Mouse (Mus musculus): Measurements from ENCODE around the gene Mcf2l.

Gene Mcf2l

DNA sequence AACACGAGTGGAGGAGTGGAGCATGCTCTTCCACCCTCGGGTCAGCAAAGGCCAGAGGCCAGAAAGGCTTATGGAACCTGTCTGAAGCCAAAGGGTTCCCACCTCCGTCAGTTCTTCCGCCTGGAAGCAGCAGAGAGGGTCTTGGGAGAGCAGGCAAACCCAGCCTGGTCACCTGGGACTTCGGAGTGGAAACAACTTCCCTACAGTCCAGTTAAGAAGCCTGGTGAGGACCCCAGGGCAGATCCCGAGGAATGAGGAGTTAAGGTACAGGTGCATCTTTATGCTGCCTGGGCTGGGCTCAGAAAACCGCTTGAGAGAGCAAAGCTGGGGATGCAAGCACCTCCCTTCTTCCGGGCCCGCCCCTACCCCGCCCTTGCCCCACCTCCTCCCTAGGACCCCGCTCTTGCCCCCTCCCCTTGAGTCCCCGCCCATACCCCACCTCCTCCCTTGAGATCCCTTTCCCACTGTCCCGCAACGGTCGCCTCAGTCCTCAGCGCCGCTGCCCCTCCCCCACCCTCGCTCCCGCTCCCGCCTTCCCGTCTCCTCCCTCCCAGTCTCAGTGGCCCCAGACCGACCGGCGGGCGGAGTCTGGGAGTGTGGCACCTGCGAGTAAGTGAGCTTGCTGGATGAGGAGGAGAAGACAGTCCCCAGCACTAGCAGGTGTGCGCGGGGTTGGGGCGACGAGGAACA lies at the start of gene Mcf2l:
Mcf2l (plus strand) TSS at position 450 of the 690 bp plus-strand sequence.
- no peak for DNase-seq (ENCODE audit: low spot score)

GRCm38 (mm10) chr8:12824562-12824961 lies 49.0 kb upstream of the Mcf2l start:
- no peak for DNase-seq (ENCODE audit: low spot score)

DNA sequence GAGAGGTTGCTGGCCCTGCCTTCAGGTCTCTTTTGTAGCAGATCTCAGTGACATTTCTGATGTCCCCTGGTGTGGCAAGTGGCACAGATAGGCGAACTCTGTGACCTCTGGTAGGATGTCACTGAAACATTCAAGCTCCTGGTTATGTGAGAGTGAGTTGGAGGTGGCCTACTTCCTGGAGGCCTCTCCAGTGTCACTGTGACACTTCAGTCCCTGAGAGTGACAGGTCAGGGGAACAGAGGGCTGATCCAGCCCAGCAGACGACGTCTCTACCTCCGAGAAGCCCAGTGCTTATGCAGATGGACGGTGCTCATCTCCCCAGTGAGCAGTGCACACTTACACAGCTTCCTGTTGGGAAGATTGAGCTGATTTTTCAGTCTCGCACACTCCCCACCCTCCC lies 48.4 kb upstream of the Mcf2l start:
- DNase-seq (ENCODE audit: low spot score): no peak

DNA sequence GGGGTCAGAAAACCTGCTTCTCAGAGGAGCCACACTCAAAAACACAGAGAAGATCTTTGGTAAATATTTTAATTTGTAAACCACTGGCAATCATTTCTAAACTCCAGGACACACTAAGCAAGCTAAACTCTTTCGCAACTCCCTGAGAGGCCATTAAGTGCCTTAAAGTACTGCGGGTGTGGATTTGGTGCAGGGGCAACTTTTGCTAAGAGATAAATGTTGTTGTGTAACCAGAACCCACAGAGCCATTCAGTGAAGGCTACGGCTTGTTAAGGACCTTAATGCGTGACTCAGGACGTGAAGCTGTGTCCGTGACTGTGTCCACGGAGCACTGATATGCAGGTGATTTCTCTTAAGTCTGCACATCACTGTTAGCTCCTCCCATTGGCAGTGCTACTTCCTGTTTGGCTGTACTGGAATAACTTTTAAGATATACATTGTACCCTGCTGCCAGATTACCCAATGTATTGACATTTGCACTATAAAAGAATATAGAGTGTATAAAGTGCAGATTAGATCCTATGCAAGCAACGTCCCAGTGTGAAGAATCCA lies 47.8 kb upstream of the Mcf2l start:
- DNase-seq (ENCODE audit: low spot score): peak; percentile 59

GRCm38 (mm10) chr8:12827124-12827523 lies 46.5 kb upstream of the Mcf2l start:
- no peak for DNase-seq (ENCODE audit: low spot score)

GRCm38 (mm10) chr8:12828298-12828697 lies 45.3 kb upstream of the Mcf2l start:
- DNase-seq (ENCODE audit: low spot score): no peak

DNA sequence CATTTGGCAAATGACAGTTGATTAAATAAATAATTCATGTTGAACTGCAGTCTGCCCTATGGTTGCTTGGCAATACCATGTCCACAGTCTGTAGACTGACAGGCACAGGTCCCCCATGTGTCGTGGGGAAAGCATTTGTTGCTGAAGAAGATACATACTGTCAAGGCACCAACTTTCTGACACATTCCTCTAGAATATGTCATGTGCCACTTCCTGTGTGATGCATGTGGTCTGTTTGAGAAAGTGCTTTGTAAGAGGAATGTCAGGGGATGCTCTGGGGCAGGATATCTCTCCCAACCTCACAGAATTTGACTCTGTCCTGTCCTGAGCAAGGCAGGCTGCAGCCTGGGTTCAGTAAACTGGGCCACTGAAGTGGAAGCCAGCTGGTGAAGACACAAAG lies 44.2 kb upstream of the Mcf2l start:
- DNase-seq (ENCODE audit: low spot score): no peak

GRCm38 (mm10) chr8:12831659-12832589 lies 41.7 kb upstream of the Mcf2l start:
- DNase-seq (ENCODE audit: low spot score): peak; percentile 18

GRCm38 (mm10) chr8:12833616-12834015 lies 40.0 kb upstream of the Mcf2l start:
- DNase-seq (ENCODE audit: low spot score): no peak

DNA sequence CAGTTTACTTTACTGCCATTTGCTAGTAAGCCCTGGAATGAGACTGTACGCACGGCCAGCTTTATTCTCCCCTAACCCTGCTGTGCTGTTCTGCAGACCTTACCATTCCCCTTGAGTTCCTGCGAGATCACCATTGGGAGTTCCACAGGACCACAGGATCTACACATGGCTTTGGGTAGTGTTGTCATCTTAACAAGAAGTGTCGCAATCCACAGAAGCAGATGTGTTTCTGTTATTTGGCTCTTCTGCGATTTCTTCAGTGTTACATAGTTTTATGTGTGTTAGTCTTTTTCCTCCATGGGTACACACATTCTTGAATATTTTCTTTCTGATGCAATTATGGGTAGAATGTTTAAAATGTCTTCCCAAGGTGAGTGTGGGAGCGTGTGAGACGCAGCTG lies 32.8 kb upstream of the Mcf2l start:
- peak; percentile 74 for DNase-seq (ENCODE audit: low spot score)

DNA sequence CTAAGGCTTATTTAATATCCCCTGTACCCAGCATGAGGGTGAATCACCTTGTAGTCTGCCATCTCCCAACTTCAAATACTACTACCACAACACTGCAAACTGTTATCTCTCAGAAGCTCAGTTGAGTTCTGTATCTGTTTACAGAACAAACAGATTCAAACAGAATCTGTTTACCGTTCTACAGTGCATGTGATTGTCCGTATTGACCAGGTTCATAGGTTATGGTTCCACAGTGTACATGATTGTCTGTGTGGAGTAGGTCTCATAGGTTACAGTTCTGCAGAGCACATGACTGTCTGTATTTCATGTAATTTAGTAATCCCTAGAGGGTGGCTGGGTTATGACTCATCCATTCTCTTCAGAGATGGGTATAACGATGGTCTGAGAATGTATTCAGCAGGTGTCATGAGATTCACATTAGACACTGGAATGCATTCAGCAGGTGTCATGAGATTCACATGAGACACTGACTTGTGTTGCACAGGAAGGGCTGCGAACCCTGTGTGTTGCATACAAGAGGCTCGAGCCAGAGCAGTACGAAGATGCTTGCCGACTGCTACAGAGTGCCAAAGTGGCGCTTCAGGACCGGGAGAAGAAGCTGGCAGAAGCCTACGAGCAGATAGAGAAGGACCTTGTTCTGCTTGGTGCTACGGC lies 31.1 kb upstream of the Mcf2l start:
- no peak for DNase-seq (ENCODE audit: low spot score)

- no peak for DNase-seq (ENCODE audit: low spot score)
These were observed 29.2 kb upstream of the Mcf2l start for GRCm38 (mm10) chr8:12844347-12844950.

DNA sequence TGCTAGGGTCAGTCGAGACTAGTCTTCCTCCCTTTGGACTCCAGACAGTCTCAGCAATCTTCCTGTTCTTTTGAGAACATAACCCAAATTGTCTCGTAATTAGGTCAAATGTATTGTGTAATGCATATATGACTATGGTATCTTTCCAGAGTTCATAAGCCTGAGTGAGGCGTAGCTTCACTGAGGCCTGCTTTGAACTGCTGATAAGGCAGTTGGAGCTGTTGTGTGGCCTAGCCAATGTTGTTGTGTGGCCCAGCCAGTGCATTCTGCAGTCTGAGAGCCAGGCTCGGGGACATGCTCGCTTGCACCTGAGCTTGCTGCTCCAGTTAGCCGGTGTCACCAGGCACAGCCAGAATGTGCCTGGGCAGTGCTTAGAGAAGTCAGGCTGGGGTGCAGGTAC lies 27.2 kb upstream of the Mcf2l start:
- DNase-seq (ENCODE audit: low spot score): no peak

- no peak for DNase-seq (ENCODE audit: low spot score)
These were observed 22.4 kb upstream of the Mcf2l start for GRCm38 (mm10) chr8:12851241-12851640.

DNA sequence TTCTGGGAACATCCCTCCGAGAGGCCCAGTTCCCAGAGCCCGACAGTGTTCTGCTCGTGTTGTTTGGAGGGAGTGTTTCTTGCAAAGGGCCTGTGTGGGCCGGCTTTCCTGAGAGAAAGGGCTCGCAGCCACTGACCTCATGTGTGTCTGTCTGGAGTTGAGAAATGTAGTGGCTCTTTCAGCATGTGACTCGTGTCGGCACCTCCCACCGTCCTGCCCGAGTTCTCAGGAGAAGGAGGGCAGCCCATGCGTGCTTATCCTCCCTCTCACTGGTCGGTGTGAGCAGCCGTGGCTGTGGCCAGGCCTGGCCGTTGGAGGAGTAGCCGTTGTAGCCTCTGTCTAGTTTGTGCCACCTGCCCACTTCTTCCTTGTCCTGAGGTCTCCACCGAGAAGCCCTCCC lies 17.6 kb upstream of the Mcf2l start:
- DNase-seq (ENCODE audit: low spot score): no peak

- DNase-seq (ENCODE audit: low spot score): no peak
These were observed 10.5 kb upstream of the Mcf2l start for GRCm38 (mm10) chr8:12863061-12863460.

DNA sequence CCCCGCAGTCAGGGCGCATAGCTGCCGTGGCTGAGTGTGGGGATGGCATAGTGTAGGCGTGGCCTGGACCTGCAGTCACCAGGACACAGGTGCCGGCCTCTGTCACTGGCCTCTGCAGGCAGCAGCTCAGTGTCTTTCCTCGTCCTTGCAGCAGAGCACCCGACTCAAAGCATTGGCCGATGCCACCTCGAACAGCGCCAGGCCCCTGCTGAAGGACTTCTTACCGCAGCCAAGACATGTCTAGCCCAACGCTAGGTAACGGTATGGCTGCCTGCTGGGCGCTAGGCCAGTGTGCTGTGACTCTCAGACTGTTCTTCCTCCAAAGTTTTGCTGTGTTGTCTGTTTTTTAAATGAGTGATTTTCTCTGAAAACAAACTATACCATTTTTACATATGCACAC lies 10.0 kb upstream of the Mcf2l start:
- DNase-seq (ENCODE audit: low spot score): no peak

GRCm38 (mm10) chr8:12865790-12866189 lies 7.8 kb upstream of the Mcf2l start:
- no peak for DNase-seq (ENCODE audit: low spot score)

GRCm38 (mm10) chr8:12869661-12870060 lies 3.9 kb upstream of the Mcf2l start:
- DNase-seq (ENCODE audit: low spot score): no peak

DNA sequence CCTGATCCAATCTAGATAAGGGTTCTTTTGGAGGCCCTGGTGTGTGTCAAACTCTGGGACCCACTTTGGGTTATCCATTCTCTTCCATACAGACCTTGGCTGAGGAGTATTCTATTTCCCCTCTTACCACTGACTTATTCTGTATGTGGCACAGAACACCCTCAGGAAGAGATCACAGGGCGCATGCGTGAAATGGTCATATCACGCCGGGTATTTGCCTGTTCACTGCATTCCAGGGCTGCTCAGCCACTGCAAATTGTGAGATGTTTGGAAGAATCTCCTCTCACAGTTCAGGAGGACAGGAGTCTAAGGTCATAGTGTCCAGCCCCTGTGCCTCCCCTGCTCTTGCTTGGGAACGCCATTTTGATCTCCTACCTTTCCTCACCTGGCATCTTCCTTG lies 3.0 kb upstream of the Mcf2l start:
- no peak for DNase-seq (ENCODE audit: low spot score)

GRCm38 (mm10) chr8:12871461-12871860 lies 2.1 kb upstream of the Mcf2l start:
- DNase-seq (ENCODE audit: low spot score): no peak

- DNase-seq (ENCODE audit: low spot score): no peak
These were observed 636 bp upstream of the Mcf2l start for GRCm38 (mm10) chr8:12872983-12873356.

Measured in adipocyte (in vitro differentiated cells).